Mouse (Mus musculus) ES-Bruce4 (cell line): ENCODE results near the gene Klc1. TPM values are rescaled to one million over a fixed set of nuclear protein-coding genes. Genes with fewer than 3 reads are reported as not detected.

Source experiments
- H3K27ac ChIP-seq: 2 replicates; pipeline ENCODE4 v1.5.1; 2012; ENCODE audit warnings: low read length, inconsistent platforms; ENCODE audit not compliant: insufficient read depth
- H3K27me3 ChIP-seq: 2 replicates; pipeline ENCODE4 v1.6.1; 2012; ENCODE audit warnings: mild to moderate bottlenecking, low read length, inconsistent platforms; ENCODE audit not compliant: control insufficient read depth, poor library complexity, insufficient read depth, severe bottlenecking
- H3K36me3 ChIP-seq: 2 replicates; pipeline ENCODE4 v1.6.1; 2012; ENCODE audit warnings: inconsistent platforms, mild to moderate bottlenecking, low read length, moderate library complexity; ENCODE audit not compliant: control insufficient read depth, poor library complexity, insufficient read depth, severe bottlenecking
- H3K4me1 ChIP-seq: one replicate; pipeline ENCODE4 v1.8.1; 2011; ENCODE audit warnings: low read length; ENCODE audit not compliant: control insufficient read depth, insufficient read depth
- H3K4me3 ChIP-seq: 2 replicates; pipeline ENCODE4 v1.5.1; 2011; ENCODE audit warnings: low read depth, mild to moderate bottlenecking, low read length
- H3K9ac ChIP-seq: 2 replicates; pipeline ENCODE4 v1.6.1; 2012; ENCODE audit warnings: low read depth, mild to moderate bottlenecking, inconsistent platforms; ENCODE audit not compliant: poor library complexity, severe bottlenecking
- H3K9me3 ChIP-seq: replicated peaks from 2 replicates; pipeline ENCODE4 v1.6.1; 2012; ENCODE audit warnings: mild to moderate bottlenecking, low read length, inconsistent platforms; ENCODE audit not compliant: control insufficient read depth, poor library complexity, insufficient read depth, severe bottlenecking
- CTCF ChIP-seq: IDR thresholded peaks from one replicate; pipeline ENCODE4 v1.8.1; 2011; ENCODE audit warnings: low read depth, low read length
- EP300 ChIP-seq: IDR thresholded peaks from 2 replicates; pipeline ENCODE4 v1.6.1; 2011; ENCODE audit warnings: low read depth, low read length; ENCODE audit not compliant: insufficient read depth
- POLR2A ChIP-seq: IDR thresholded peaks from one replicate; pipeline ENCODE4 v1.8.1; 2011; ENCODE audit warnings: low read length; ENCODE audit not compliant: insufficient read depth
- polyA plus RNA-seq: library from polyadenylated mRNA; stranded (reverse); fragments of >200 nt; gene quantifications from 2 replicates; pipeline ENCODE4 v1.2.4, GENCODE M21; 2011; ENCODE audit warnings: low read depth; ENCODE audit not compliant: missing spikeins, insufficient read depth, insufficient read length

The Klc1 gene
- polyA plus RNA-seq, 1 experiment: 92.2 TPM

DNA sequence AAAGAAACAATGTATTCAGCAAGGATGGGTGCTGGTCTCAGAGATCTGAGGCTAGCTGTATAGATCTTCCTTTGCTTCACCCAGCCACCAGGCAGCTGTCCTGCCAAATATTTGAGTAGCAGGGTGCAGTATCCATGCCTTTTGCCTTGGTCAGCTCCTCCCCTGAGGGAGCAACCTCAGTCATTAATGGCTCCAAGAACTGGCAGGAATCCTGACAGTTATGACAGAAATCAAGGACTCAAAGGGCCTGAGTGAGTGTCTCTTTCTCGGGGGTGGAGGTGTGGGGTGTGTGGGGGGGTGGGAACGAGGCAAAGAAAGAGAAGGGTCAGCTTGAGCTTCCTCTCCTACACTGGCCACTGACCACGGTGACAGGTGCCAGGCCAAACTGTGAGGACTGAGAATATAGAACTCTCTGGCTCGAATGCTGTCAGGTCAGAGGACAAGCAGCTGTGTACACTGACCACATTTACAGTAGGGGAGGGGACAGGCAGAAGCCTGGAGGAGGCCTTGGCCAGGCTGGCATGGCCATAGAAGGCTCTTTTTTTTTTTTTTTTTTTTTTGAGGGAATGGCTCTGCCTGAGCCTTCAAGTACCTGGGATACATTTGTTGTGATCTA is 2.5 kb upstream of the Klc1 start:
- Histone ChIP-seq H3K4me1 (peaks cover 2% of the 10 kb centered on the region), H3K27ac (no peak overlapping the region), H3K27me3 (no peaks in the 10 kb centered on the region), H3K36me3 (no peaks in the 10 kb centered on the region), H3K9me3 (no peaks in the 10 kb centered on the region), H3K9ac (no peak overlapping the region), H3K4me3 (no peak overlapping the region)
- no peak for TF ChIP-seq CTCF
- no peak for TF ChIP-seq EP300

DNA sequence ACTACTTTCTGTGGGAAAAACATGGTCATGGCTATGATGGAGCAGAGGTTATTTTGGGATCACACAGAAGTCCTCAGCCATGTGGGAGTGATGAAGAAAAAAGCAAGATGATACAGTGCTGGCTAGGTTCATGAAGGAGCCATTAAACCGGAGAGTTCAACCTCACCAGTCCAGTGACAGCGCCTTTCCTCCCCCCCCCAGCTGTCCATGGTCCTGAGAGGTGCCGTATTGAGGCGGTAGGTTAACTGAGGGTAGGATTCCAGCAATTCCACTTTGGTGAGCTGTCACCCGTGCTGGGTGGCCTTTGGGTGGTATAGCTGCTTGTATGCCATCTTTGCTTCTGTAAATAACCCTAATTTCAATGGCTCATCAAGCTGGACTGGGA is 2.0 kb upstream of the Klc1 start:
- H3K36me3 ChIP-seq: no peaks in the 10 kb centered on the region
- H3K9ac ChIP-seq: no peak overlapping the region
- H3K27me3 ChIP-seq: no peaks in the 10 kb centered on the region
- H3K4me1 ChIP-seq: peaks cover 2% of the 10 kb centered on the region
- no peak overlapping the region for H3K27ac ChIP-seq
- no peak overlapping the region for H3K4me3 ChIP-seq
- no peak for TF ChIP-seq POLR2A
- TF ChIP-seq EP300: no peak
- TF ChIP-seq CTCF: no peak
- no peaks in the 10 kb centered on the region for H3K9me3 ChIP-seq

DNA sequence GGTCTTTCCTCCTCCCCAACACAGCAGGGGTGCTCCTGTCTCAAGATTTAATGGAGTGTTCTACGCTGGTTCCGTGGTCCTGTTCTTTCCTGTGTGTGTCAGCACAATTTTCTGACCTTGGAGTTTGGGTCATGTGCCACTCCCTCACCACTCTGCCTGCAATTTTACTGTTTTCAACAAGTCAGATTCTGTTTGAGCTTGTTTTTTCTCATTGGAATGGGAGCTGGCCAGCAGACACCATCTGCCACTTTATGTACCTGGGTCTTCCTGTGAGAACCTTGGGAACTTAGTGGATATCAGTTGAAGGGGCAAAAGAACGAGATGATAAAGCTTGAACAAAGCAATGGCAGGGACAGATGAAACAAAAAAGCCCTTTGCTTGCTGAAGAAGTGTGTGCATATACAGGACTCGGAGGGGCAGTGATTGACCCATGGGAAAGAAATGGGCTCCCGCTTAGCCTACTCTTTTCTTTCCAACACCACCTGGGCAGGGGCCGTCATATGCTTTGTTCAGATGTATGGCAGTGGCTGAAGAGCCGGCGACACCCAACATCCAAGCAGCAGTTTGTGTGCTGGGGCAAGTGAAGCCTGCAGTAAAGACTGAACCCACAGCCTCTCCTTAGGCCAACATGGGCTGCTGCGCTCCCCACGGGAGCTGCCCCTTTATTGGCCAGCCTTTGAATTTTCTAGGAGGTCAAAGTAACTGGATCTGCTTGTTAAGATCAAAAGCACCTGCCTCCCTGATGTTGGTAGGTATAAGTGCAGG is 906 bp upstream of the Klc1 start:
- H3K27ac ChIP-seq: no peak overlapping the region
- H3K4me1 ChIP-seq: peaks cover 5% of the 10 kb centered on the region
- peak overlapping the region; percentile 72 for H3K9ac ChIP-seq
- H3K36me3 ChIP-seq: no peaks in the 10 kb centered on the region
- H3K4me3 ChIP-seq: peak overlapping the region; percentile 93
- no peak for TF ChIP-seq POLR2A
- no peaks in the 10 kb centered on the region for H3K9me3 ChIP-seq
- no peaks in the 10 kb centered on the region for H3K27me3 ChIP-seq

DNA sequence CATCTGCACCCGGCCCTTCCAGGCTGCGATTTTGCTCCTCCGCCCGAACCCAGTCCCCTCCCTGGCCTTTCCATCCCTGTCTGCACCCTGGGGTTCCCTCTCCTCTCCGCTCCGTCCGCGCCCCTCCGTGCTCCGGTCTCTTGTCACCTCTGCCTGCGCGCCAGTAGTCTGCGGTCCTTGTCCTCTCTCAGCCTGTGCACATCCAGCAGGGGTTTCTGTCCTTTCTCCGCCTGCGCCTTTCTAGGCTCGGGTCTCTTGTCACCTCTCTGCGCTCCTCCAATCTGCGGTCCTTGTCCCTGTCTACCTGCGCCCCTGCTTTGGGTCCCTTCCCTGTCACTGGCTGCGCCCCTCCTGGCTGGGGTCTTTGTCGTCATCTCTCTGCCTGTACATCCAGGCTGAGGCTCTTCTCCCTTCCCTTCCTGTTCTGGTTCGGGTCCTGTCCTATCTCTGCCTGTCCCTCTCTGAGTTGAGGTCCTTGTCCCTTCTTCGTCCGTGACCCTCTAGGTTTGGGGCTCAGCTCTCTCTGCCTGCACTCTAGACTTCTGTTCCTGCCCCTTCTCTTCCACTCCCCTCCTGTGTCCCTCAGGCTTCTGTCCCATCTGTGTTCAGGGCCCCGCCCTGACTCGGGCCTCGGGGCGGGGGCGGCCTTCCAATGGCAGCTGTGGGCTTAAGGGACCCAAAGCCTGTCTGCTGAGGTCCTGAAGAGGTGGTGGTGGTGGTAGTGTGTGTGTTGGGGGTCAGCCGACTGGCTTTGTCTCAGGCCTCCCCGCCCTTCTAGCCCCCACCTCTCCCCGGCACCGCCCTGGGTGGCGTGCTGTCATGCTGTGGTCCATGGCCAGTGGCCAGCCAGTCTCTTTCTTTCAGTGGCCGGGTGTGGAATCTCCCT is 770 bp downstream of the Klc1 start:
- no peak overlapping the region for H3K27ac ChIP-seq
- peaks cover 5% of the 10 kb centered on the region for H3K4me1 ChIP-seq
- no peaks in the 10 kb centered on the region for H3K9me3 ChIP-seq
- H3K9ac ChIP-seq: peak overlapping the region; percentile 72
- no peak for TF ChIP-seq CTCF
- TF ChIP-seq POLR2A: no peak
- no peak for TF ChIP-seq EP300
- peak overlapping the region; percentile 93 for H3K4me3 ChIP-seq
- H3K36me3 ChIP-seq: no peaks in the 10 kb centered on the region
- H3K27me3 ChIP-seq: no peaks in the 10 kb centered on the region

DNA sequence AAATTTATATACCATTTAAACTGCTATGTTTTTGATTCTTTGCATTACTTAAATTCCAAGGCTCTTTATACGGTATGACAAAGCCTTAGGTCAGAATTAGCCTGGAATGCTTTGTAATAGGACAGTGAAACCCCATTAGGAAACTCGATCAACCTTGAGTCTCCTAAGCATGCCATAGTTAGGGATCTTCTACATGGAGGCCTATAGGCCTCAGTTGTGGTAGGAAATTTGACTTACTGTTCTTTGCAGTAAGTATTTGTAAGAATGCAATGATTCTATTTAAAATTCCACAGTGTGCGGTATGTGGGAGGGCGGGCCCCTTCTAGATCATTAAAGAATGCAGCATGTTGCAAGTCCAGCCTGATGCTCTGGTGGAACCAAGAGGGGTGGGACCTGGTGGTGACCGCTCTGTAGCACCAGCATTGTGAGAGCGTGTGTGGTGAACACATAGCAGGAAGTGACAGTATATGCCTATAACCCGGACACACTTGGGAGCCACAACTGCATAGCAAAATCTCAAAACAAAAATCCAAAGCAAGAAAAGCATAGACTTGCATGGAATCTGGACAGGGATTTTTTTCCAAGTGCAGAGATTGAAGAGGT is 1.8 kb downstream of the Klc1 start:
- peaks cover 5% of the 10 kb centered on the region for H3K4me1 ChIP-seq
- TF ChIP-seq EP300 (no peak), CTCF (no peak), POLR2A (no peak)
- H3K9me3 ChIP-seq: no peaks in the 10 kb centered on the region
- H3K27ac ChIP-seq: no peak overlapping the region
- no peaks in the 10 kb centered on the region for H3K36me3 ChIP-seq
- H3K4me3 ChIP-seq: no peak overlapping the region
- H3K9ac ChIP-seq: no peak overlapping the region
- H3K27me3 ChIP-seq: no peaks in the 10 kb centered on the region
